Mouse (Mus musculus) embryonic facial prominence, embryonic 11.5 days (tissue): ENCODE results near the gene Emc6. TPM values are rescaled to one million over a fixed set of nuclear protein-coding genes. Genes with fewer than 3 reads are reported as not detected.

Experiments
- ATAC-seq: fragments of 200-750 bp; cut with Nextera tagmentation; replicated peaks from 2 replicates; pipeline ENCODE4 v1.8.0; 2017; ENCODE audit warnings: low read depth; ENCODE audit not compliant: insufficient number of reproducible peaks, low FRiP score, low TSS enrichment
- DNase-seq: peaks from one replicate; pipeline ENCODE4 v3.0.0-alpha.2; 2015; ENCODE audit warnings: low spot score
- H3K27ac ChIP-seq: fragments of 300-500 bp; sonication (generic); replicated peaks from 2 replicates; pipeline ENCODE4 v1.5.1; 2014; ENCODE audit warnings: mild to moderate bottlenecking, low read depth, low read length, control low read depth
- H3K27me3 ChIP-seq: fragments of 300-500 bp; sonication (generic); 2 replicates; pipeline ENCODE4 v1.6.1; 2014; ENCODE audit warnings: mild to moderate bottlenecking, low read length, moderate library complexity, mixed read lengths; ENCODE audit not compliant: control insufficient read depth, insufficient read depth
- H3K36me3 ChIP-seq: fragments of 300-500 bp; sonication (generic); replicated peaks from 2 replicates; pipeline ENCODE4 v1.6.1; 2014; ENCODE audit warnings: low read depth, mild to moderate bottlenecking, low read length, moderate library complexity, mixed read lengths; ENCODE audit not compliant: control insufficient read depth, insufficient read depth
- H3K4me1 ChIP-seq: fragments of 300-500 bp; sonication (generic); 2 replicates; pipeline ENCODE4 v1.6.1; 2014; ENCODE audit warnings: low read length, mixed read lengths; ENCODE audit not compliant: control insufficient read depth, insufficient read depth
- H3K4me2 ChIP-seq: fragments of 300-500 bp; sonication (generic); 2 replicates; pipeline ENCODE4 v1.6.1; 2014; ENCODE audit warnings: low read depth, mild to moderate bottlenecking, control low read depth, low read length, moderate library complexity
- H3K4me3 ChIP-seq: fragments of 300-500 bp; sonication (generic); 2 replicates; pipeline ENCODE4 v1.5.1; 2014; ENCODE audit warnings: low read depth, low read length, control low read depth
- H3K9ac ChIP-seq: fragments of 300-500 bp; sonication (generic); replicated peaks from 2 replicates; pipeline ENCODE4 v1.6.1; 2014; ENCODE audit warnings: mild to moderate bottlenecking, control low read depth, low read length
- H3K9me3 ChIP-seq: fragments of 300-500 bp; sonication (generic); replicated peaks from 2 replicates; pipeline ENCODE4 v1.6.1; 2016; ENCODE audit warnings: mild to moderate bottlenecking, low read length, inconsistent platforms, mixed read lengths; ENCODE audit not compliant: control insufficient read depth
- WGBS: fragments of 180-500 bp; shearing (Covaris S2); extraction: QIAGEN DNeasy Blood & Tissue Kit; methylation state at CpG from one replicate; pipeline ENCODE4 v1.1.7; 2014; 5-methylcytosine and 5-hydroxymethylcytosine counted together
- polyA plus RNA-seq: library from polyadenylated mRNA; unstranded; fragments of >200 nt; fragmentation: Nextera tagmentation; extraction: Ambion mirVana; gene quantifications from 2 replicates; pipeline ENCODE4 v1.2.1, GENCODE M21; 2014

The Emc6 gene
- polyA plus RNA-seq, 1 experiment from 2014 or later: 115 TPM

DNA sequence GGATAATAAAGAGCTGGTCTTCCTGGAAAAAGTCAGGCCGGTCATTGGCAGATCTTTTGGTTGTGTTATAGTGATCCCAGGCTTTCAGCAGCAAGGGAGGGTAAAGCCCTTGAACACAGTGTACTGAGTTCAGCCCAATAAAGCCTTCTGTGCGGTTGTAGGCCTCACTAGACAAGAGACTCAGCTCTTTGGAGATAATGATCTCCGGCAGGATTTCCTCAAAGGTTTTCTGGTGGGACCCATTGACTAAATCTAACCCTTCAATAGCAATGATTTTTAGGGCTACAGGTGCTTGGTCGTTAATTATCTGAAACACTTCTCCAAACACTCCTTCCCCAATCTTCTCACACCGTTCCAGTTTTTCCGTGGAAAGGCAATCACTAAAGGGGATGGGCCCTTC lies 40.2 kb downstream of the Emc6 start:
- Histone ChIP-seq H3K9me3 (no peaks in the 10 kb centered on the region), H3K27ac (no peak overlapping the region), H3K4me1 (no peaks in the 10 kb centered on the region; the same call in 1 of the 2 replicates), H3K4me2 (peak overlapping the region; percentile 76), H3K36me3 (no peaks in the 10 kb centered on the region; the same call in none of the 2 replicates), H3K9ac (no peak overlapping the region; the same call in none of the 2 replicates), H3K4me3 (peak overlapping the region; percentile 90), H3K27me3 (no peaks in the 10 kb centered on the region)
- DNase-seq: no peak
- no peak for ATAC-seq
- 92% methylated on average over 6 of the region's 6 CpGs for WGBS

- no peak overlapping the region for H3K4me2 ChIP-seq
- H3K4me3 ChIP-seq: no peak overlapping the region
- 91% methylated on average over 5 of the region's 5 CpGs for WGBS
Measured at GRCm38 (mm10) chr11:73134222-73134621, 42.6 kb downstream of the Emc6 start.

GRCm38 (mm10) chr11:73132999-73133398 lies 43.8 kb downstream of the Emc6 start:
- H3K4me2 ChIP-seq: no peak overlapping the region
- H3K27ac ChIP-seq: no peak overlapping the region
- no peaks in the 10 kb centered on the region; the same call in 1 of the 2 replicates for H3K4me1 ChIP-seq
- no peak for DNase-seq
- no peaks in the 10 kb centered on the region for H3K9me3 ChIP-seq
- H3K27me3 ChIP-seq: no peaks in the 10 kb centered on the region
- H3K4me3 ChIP-seq: no peak overlapping the region
- H3K36me3 ChIP-seq: no peaks in the 10 kb centered on the region; the same call in none of the 2 replicates
- H3K9ac ChIP-seq: no peak overlapping the region
- ATAC-seq: no peak
- 95% methylated on average over 6 of the region's 6 CpGs for WGBS

More at GRCm38 (mm10) chr11:73134222-73134621, 42.6 kb downstream of the Emc6 start:
- Histone ChIP-seq H3K9me3 (no peaks in the 10 kb centered on the region), H3K9ac (no peak overlapping the region), H3K27me3 (no peaks in the 10 kb centered on the region), H3K36me3 (no peaks in the 10 kb centered on the region; the same call in none of the 2 replicates), H3K27ac (no peak overlapping the region), H3K4me1 (no peaks in the 10 kb centered on the region; the same call in 1 of the 2 replicates)
- DNase-seq (no peak), ATAC-seq (no peak)

DNA sequence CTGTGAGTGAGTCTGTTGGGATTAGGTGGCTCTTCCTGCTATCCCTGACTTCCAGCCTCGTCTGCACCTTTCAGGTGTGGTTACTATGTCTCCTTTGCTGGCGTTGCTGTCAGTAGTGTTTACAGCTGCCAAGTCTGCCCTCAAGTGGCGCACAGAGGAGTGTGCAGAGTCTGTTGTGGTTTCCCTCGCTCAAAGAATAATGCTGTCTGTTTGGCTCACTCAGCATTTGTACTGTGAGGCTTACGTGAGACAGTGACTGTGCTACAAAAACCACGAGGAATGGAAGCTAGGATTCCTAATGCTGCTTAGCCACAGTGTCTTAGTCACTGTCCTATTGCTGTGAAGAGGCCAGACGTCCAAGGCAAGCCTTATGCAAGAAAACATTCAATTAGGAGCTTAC lies 45.8 kb downstream of the Emc6 start:
- Histone ChIP-seq H3K9ac (no peak overlapping the region), H3K4me2 (no peak overlapping the region), H3K4me3 (no peak overlapping the region), H3K9me3 (no peaks in the 10 kb centered on the region), H3K27me3 (no peaks in the 10 kb centered on the region), H3K27ac (no peak overlapping the region), H3K4me1 (no peaks in the 10 kb centered on the region; the same call in 1 of the 2 replicates), H3K36me3 (no peaks in the 10 kb centered on the region; the same call in none of the 2 replicates)
- 82% methylated on average over 7 of the region's 7 CpGs for WGBS
- no peak for ATAC-seq
- no peak for DNase-seq

- no peak overlapping the region for H3K4me2 ChIP-seq
- H3K4me3 ChIP-seq: no peak overlapping the region
- no peaks in the 10 kb centered on the region; the same call in 1 of the 2 replicates for H3K36me3 ChIP-seq
- no peak overlapping the region for H3K27ac ChIP-seq
- H3K4me1 ChIP-seq: no peaks in the 10 kb centered on the region
- no peaks in the 10 kb centered on the region for H3K27me3 ChIP-seq
- no peak for DNase-seq
- 96% methylated on average over 6 of the region's 6 CpGs for WGBS
- no peak overlapping the region for H3K9ac ChIP-seq
- no peaks in the 10 kb centered on the region for H3K9me3 ChIP-seq
- ATAC-seq: no peak
Measured at GRCm38 (mm10) chr11:73126495-73126894, 50.3 kb downstream of the Emc6 start.

Other genes with a start within 250 kb of the Emc6 start
- 0.74 and 1.4 TPM in 2 replicates for gene Atp2a3, start 215.9 kb downstream of the Emc6 start, polyA plus RNA-seq
- gene P2rx1, start 177.9 kb downstream of the Emc6 start, polyA plus RNA-seq: 1.2 and 1.3 TPM in 2 replicates
- gene Camkk1, start 158.0 kb downstream of the Emc6 start, polyA plus RNA-seq: 3.4 and 4.2 TPM in 2 replicates
- gene Ncbp3, start 129.3 kb downstream of the Emc6 start, polyA plus RNA-seq: 11.3 and 11.9 TPM in 2 replicates
- 0.06 and 0.17 TPM in 2 replicates for gene Itgae, start 86.5 kb downstream of the Emc6 start, polyA plus RNA-seq
- 20.1 and 21.6 TPM in 2 replicates for gene Haspin, start 38.7 kb downstream of the Emc6 start, polyA plus RNA-seq
- gene P2rx5, start 16.6 kb downstream of the Emc6 start, polyA plus RNA-seq: 0.14 TPM in 1 of 2 replicates, not detected in the other
- 218 and 228 TPM in 2 replicates for gene Tax1bp3, start within 50 bp of the Emc6 start, polyA plus RNA-seq
- gene Ctns, start 22.0 kb upstream of the Emc6 start, polyA plus RNA-seq: 22.4 and 22.8 TPM in 2 replicates
- gene Shpk, start 22.4 kb upstream of the Emc6 start, polyA plus RNA-seq: 0.93 and 1.0 TPM in 2 replicates
- 0.15 and 0.29 TPM in 2 replicates for gene Trpv1, start 57.3 kb upstream of the Emc6 start, polyA plus RNA-seq
- gene Trpv3, start 90.4 kb upstream of the Emc6 start, polyA plus RNA-seq: 0.03 TPM in 1 of 2 replicates, not detected in the other
- gene Aspa, start 152.6 kb upstream of the Emc6 start, polyA plus RNA-seq: 0.32 and 0.79 TPM in 2 replicates
- not detected in 2 replicates for gene Gm49340, start 152.7 kb upstream of the Emc6 start, polyA plus RNA-seq
- not detected in 2 replicates for gene Spata22, start 152.7 kb upstream of the Emc6 start, polyA plus RNA-seq
- gene Olfr20, start 173.7 kb upstream of the Emc6 start, polyA plus RNA-seq: not detected in 2 replicates
- not detected in 2 replicates for gene Olfr376, start 194.2 kb upstream of the Emc6 start, polyA plus RNA-seq
- not detected in 2 replicates for gene Olfr1, start 222.6 kb upstream of the Emc6 start, polyA plus RNA-seq